Mouse (Mus musculus) spleen, postnatal 0 days (tissue): Measurements from ENCODE around the gene Snai3. TPM values are rescaled to one million over a fixed set of nuclear protein-coding genes. Genes with fewer than 3 reads are reported as not detected.

ENCODE experiments used
- polyA plus RNA-seq: library from polyadenylated mRNA; unstranded; fragments of >200 nt; fragmentation: Nextera tagmentation; extraction: Ambion mirVana; gene quantifications from 2 replicates; pipeline ENCODE4 v1.2.1, GENCODE M21; 2015

Snai3 gene
- polyA plus RNA-seq, result 0.18 and 0.22 TPM in 2 replicates

GRCm38 (mm10) chr8:122460524-122461472 lies at the start of gene Snai3:
Gene Snai3 (minus strand): TSS chr8:122460733.

GRCm38 (mm10) chr8:122475580-122476320 lies 15.2 kb upstream of the Snai3 start, which contains the start of the genes Rnf166 and Ctu2:
Gene Rnf166 (minus strand): TSS chr8:122476064.
Gene Ctu2 (plus strand): TSS chr8:122476143.

GRCm38 (mm10) chr8:122443262-122444006 lies 17.1 kb downstream of the Snai3 start, which contains the start of gene Mvd:
Gene Mvd (minus strand): TSS chr8:122443422.

GRCm38 (mm10) chr8:122432443-122433268 lies 27.9 kb downstream of the Snai3 start, which contains the start of gene Cyba:
Gene Cyba (minus strand): TSS chr8:122432930.

GRCm38 (mm10) chr8:122421376-122422070 lies 39.0 kb downstream of the Snai3 start, which contains the start of gene Il17c:
Gene Il17c (plus strand): TSS chr8:122422020.

Other genes starting within 250 kb of the Snai3 start
- gene Zfpm1, start 178.6 kb downstream of the Snai3 start, polyA plus RNA-seq, result 15.4 and 15.7 TPM in 2 replicates
- gene Trhr2, start 100.0 kb downstream of the Snai3 start, polyA plus RNA-seq, result not detected in 2 replicates
- gene Zc3h18, start 84.1 kb downstream of the Snai3 start, polyA plus RNA-seq, result 23.8 and 23.9 TPM in 2 replicates
- gene Il17c, start 38.7 kb downstream of the Snai3 start, polyA plus RNA-seq, result not detected in 2 replicates
- 305 and 420 TPM in 2 replicates for gene Cyba, start 27.8 kb downstream of the Snai3 start, polyA plus RNA-seq
- gene Mvd, start 17.3 kb downstream of the Snai3 start, polyA plus RNA-seq, result 4.5 and 5.4 TPM in 2 replicates
- 26.7 and 35.5 TPM in 2 replicates for gene Rnf166, start 15.3 kb upstream of the Snai3 start, polyA plus RNA-seq
- gene Ctu2, start 15.4 kb upstream of the Snai3 start, polyA plus RNA-seq, result 20.0 and 26.5 TPM in 2 replicates
- gene Piezo1, start 90.6 kb upstream of the Snai3 start, polyA plus RNA-seq, result 18.7 and 19.2 TPM in 2 replicates
- 60.0 and 74.7 TPM in 2 replicates for gene Cdt1, start 107.3 kb upstream of the Snai3 start, polyA plus RNA-seq
- gene Aprt, start 116.2 kb upstream of the Snai3 start, polyA plus RNA-seq, result 244 and 262 TPM in 2 replicates
- gene Galns, start 150.7 kb upstream of the Snai3 start, polyA plus RNA-seq, result 7.5 and 10.0 TPM in 2 replicates
- 30.1 and 37.3 TPM in 2 replicates for gene Trappc2l, start 150.9 kb upstream of the Snai3 start, polyA plus RNA-seq
- gene Pabpn1l, start 162.0 kb upstream of the Snai3 start, polyA plus RNA-seq, result not detected in 2 replicates
- gene Cbfa2t3, start 238.4 kb upstream of the Snai3 start, polyA plus RNA-seq, result 7.4 and 8.1 TPM in 2 replicates